Mouse (Mus musculus): ENCODE data around the gene Cox19. TPM values are rescaled to one million over a fixed set of nuclear protein-coding genes. Genes with fewer than 3 reads are reported as not detected.

Cox19 gene
- total and polyA plus RNA-seq, 3 experiments = 82.8 to 112 (median 94.8) TPM

DNA sequence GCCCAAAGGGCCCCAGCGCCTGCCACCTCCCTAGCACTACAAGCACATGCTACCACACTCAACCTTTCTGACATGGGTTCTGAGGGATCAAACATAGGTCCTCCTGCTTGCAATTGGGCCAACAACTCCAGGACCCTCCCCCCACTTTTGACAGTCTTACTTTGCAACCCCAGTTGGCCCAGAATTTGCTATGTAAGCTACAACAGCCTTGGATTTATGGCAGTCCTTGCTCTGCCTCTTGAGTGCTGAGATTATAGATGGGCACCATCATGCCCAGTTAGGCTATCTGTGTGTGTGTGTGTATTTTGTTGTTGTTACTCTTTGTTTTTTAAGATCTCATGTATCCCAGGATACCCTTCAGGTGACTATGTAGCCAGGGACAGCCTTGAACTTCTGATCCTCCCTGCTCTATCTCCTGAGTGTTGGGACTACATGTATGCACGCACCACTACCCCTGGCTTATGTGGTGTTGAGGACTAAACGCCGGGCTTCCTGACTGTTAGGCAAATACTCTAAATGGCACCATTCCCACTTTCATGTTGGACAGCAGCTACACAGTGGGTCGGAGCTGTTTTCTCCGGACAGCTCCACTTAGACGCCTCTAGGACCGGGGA is 28.7 kb upstream of the Cox19 start:
- intact Hi-C loops (cut with DNase I) = loop anchor here (10.0 kb wide), 1 partner anchor 415 kb away; the partner anchor contains the start of gene Mafk
- 11% methylated on average over 8 of the region's 8 CpGs for WGBS

GRCm38 (mm10) chr5:139378986-139379629 is 27.9 kb upstream of the Cox19 start:
- WGBS = 16% methylated on average over 21 of the region's 21 CpGs
- Histone ChIP-seq H3K27ac (peak overlapping the region; percentile 98), H3K9ac (ENCODE audit: low read depth, low read length) (peak overlapping the region; percentile 36; the same call in 1 of the 2 replicates), H3K79me2 (replicated peaks; ENCODE audit: control insufficient read depth, insufficient read depth, low read length) (no peaks in the 10 kb centered on the region), H3K4me1 (ENCODE audit: control insufficient read depth, insufficient read depth, low read length) (peaks cover 43% of the 10 kb centered on the region), H3K4me3 (peak overlapping the region; percentile 5; the same call in 1 of the 2 replicates), H3K27me3 (ENCODE audit: control insufficient read depth, insufficient read depth, low read length) (no peaks in the 10 kb centered on the region), H3K36me3 (ENCODE audit: control insufficient read depth, insufficient read depth, low read length) (peaks cover 2% of the 10 kb centered on the region; the same call in 1 of the 2 replicates)
- intact Hi-C loops (cut with DNase I) = no loop called here
- DNase-seq = peak; percentile 79 to 90
- TF ChIP-seq EP300 (IDR thresholded peaks at IDR 0.05; ENCODE audit: insufficient read depth, low read depth, low read length) = peak; percentile 96
- no peak for TF ChIP-seq CTCF (IDR thresholded peaks at IDR 0.05)
- TF ChIP-seq POLR2A (IDR thresholded peaks at IDR 0.05; ENCODE audit: insufficient read depth, low read depth, low read length) = peak; percentile 50; the same call in 1 of the 2 replicates

More for the DNA sequence above, 28.7 kb upstream of the Cox19 start:
- Histone ChIP-seq H3K27ac (peak overlapping the region; percentile 98), H3K36me3 (ENCODE audit: control insufficient read depth, insufficient read depth, low read length) (peaks cover 2% of the 10 kb centered on the region; the same call in 1 of the 2 replicates), H3K4me1 (ENCODE audit: control insufficient read depth, insufficient read depth, low read length) (peaks cover 49% of the 10 kb centered on the region), H3K4me3 (peak overlapping the region; percentile 100), H3K27me3 (ENCODE audit: control insufficient read depth, insufficient read depth, low read length) (no peaks in the 10 kb centered on the region), H3K79me2 (replicated peaks; ENCODE audit: control insufficient read depth, insufficient read depth, low read length) (no peaks in the 10 kb centered on the region), H3K9ac (ENCODE audit: low read depth, low read length) (peak overlapping the region; percentile 39)
- no peak for TF ChIP-seq CTCF (IDR thresholded peaks at IDR 0.05)
- TF ChIP-seq POLR2A (IDR thresholded peaks at IDR 0.05; ENCODE audit: insufficient read depth, low read depth, low read length) = no peak; the same call in 1 of the 2 replicates
- no peak for TF ChIP-seq EP300 (IDR thresholded peaks at IDR 0.05; ENCODE audit: insufficient read depth, low read depth, low read length)
- DNase-seq = no peak

- no peak for DNase-seq
- Histone ChIP-seq H3K9ac (ENCODE audit: low read depth, low read length) (no peak overlapping the region), H3K4me3 (no peak overlapping the region), H3K27ac (peak overlapping the region; percentile 98), H3K4me1 (ENCODE audit: control insufficient read depth, insufficient read depth, low read length) (peaks cover 39% of the 10 kb centered on the region), H3K36me3 (ENCODE audit: control insufficient read depth, insufficient read depth, low read length) (no peaks in the 10 kb centered on the region; the same call in 1 of the 2 replicates), H3K27me3 (ENCODE audit: control insufficient read depth, insufficient read depth, low read length) (no peaks in the 10 kb centered on the region), H3K79me2 (replicated peaks; ENCODE audit: control insufficient read depth, insufficient read depth, low read length) (no peaks in the 10 kb centered on the region)
- TF ChIP-seq EP300 (IDR thresholded peaks at IDR 0.05; ENCODE audit: insufficient read depth, low read depth, low read length) (no peak), CTCF (IDR thresholded peaks at IDR 0.05) (no peak), POLR2A (IDR thresholded peaks at IDR 0.05; ENCODE audit: insufficient read depth, low read depth, low read length) (no peak)
- 54% methylated on average over 7 of the region's 7 CpGs for WGBS
- intact Hi-C loops (cut with DNase I) = no loop called here
Observed at GRCm38 (mm10) chr5:139378271-139378556, 27.0 kb upstream of the Cox19 start.

DNA sequence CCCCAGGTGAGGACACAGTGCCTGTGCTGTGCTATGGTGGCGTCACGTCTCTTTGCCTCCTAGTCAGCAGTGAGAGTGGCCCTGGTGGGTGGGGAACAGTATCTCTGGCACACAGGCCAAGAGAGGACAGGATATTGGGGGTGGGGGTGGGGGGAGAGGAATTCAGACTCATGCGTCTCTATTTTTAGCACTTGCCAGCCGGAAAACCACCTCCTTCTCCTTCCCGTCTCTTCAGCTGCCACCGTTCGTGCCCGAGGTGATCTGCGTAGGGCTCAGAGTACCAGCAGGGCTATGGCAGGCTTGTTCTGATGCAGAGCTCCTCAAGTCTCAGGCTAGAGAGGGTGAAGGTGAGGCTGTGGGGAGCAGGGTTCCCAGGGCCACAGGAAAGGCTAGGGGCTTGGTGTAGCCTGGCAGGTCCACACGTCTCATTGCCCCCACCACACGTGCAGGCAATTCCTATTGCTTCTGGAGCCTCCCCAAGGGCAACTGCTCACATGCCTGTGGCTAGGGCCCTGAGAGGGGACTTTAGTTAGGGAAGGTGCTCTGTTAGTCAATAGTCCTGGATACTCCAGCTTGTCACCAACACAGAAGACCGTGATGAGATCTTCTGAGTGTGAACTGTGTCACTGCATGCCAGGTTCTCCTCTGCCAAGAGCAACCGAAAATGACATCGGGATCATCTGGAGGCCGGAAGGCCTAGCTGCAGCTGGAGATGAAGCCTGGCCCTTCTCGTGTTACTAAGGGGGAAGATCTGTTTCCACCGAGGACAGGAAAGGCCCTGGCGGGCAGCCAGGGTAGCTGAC is 26.5 kb upstream of the Cox19 start, which contains the start of gene Gpr146:
Gene Gpr146, plus strand, starts transcription at position 230 of the 803 bp plus-strand sequence.
- peak; percentile 81 to 85 for DNase-seq
- peaks cover 36% of the 10 kb centered on the region for H3K4me1 ChIP-seq (ENCODE audit: control insufficient read depth, insufficient read depth, low read length)
- no peaks in the 10 kb centered on the region for H3K79me2 ChIP-seq (replicated peaks; ENCODE audit: control insufficient read depth, insufficient read depth, low read length)
- H3K4me3 ChIP-seq = peak within 1 kb of the TSS; percentile 27
- H3K27me3 ChIP-seq (ENCODE audit: control insufficient read depth, insufficient read depth, low read length) = no peaks in the 10 kb centered on the region
- peak within 1 kb of the TSS; percentile 47 for H3K9ac ChIP-seq (ENCODE audit: low read depth, low read length)
- intact Hi-C loops (cut with DNase I) = no loop called here
- H3K27ac ChIP-seq = peak within 1 kb of the TSS; percentile 98
- 7% methylated on average over 18 of the region's 18 CpGs for WGBS
- TF ChIP-seq EP300 (IDR thresholded peaks at IDR 0.05; ENCODE audit: insufficient read depth, low read depth, low read length) (peak; percentile 87; the same call in 1 of the 2 replicates), POLR2A (IDR thresholded peaks at IDR 0.05; ENCODE audit: insufficient read depth, low read depth, low read length) (peak; percentile 67), CTCF (IDR thresholded peaks at IDR 0.05) (no peak)
- H3K36me3 ChIP-seq (ENCODE audit: control insufficient read depth, insufficient read depth, low read length) = no peaks in the 10 kb centered on the region; the same call in 1 of the 2 replicates

DNA sequence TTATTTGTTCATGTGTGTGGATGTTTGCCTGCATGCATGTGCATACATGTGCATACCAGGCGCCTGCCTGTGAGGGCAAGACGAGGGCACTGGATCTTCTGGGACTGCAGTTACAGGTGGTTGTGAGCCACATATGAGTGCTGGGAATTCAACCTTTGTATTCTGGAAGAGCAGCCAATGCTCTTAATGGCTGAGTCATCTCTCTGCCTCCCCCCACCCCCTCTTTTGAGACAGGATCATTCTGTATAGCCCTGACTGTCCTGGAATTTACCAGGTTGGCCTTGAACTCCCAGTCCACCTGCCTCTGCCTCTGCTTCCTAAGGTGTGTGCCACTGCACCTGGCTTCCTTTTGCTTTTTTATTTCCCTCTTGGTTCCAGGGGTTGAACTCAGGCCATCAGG is 23.6 kb upstream of the Cox19 start:
- Histone ChIP-seq H3K9ac (ENCODE audit: low read depth, low read length) (no peak overlapping the region), H3K4me3 (no peak overlapping the region), H3K36me3 (ENCODE audit: control insufficient read depth, insufficient read depth, low read length) (no peaks in the 10 kb centered on the region), H3K27ac (no peak overlapping the region), H3K27me3 (ENCODE audit: control insufficient read depth, insufficient read depth, low read length) (no peaks in the 10 kb centered on the region), H3K4me1 (ENCODE audit: control insufficient read depth, insufficient read depth, low read length) (peaks cover 33% of the 10 kb centered on the region), H3K79me2 (replicated peaks; ENCODE audit: control insufficient read depth, insufficient read depth, low read length) (no peaks in the 10 kb centered on the region)
- intact Hi-C loops (cut with DNase I) = no loop called here
- no peak for DNase-seq
- TF ChIP-seq POLR2A (IDR thresholded peaks at IDR 0.05; ENCODE audit: insufficient read depth, low read depth, low read length) (no peak), CTCF (IDR thresholded peaks at IDR 0.05) (no peak), EP300 (IDR thresholded peaks at IDR 0.05; ENCODE audit: insufficient read depth, low read depth, low read length) (no peak)
- 90% methylated on average over 2 of the region's 2 CpGs for WGBS

Data from heart, adult 2 months (tissue).